Mouse (Mus musculus) heart, adult 18-20 months (tissue): ENCODE measurements around the gene Pcdh15. TPM values are rescaled to one million over a fixed set of nuclear protein-coding genes. Genes with fewer than 3 reads are reported as not detected.
A peak's percentile ranks its signal among the peaks of the same experiment; 100 is the strongest.

Experiments used
- DNase-seq, 2 experiments: peaks; one replicate each; pipeline ENCODE4 v3.0.0; 2021 to 2022; ENCODE audit warnings: mixed read lengths in 1 of 2
- total RNA-seq, 2 experiments: library from RNA; stranded (reverse); gene quantifications; 2 replicates each; pipeline ENCODE4 v1.2.3; 2021

The Pcdh15 gene
- total RNA-seq, 2 experiments from 2014 or later: 0.79 to 1.7 TPM

GRCm38 (mm10) chr10:73821657-73822583, 722.8 kb downstream of the Pcdh15 start:
- no peak for DNase-seq

- no peak for DNase-seq
Observed at GRCm38 (mm10) chr10:73823214-73823613, 724.1 kb downstream of the Pcdh15 start.

GRCm38 (mm10) chr10:73826354-73826753, 727.2 kb downstream of the Pcdh15 start:
- no peak for DNase-seq

GRCm38 (mm10) chr10:73828781-73829180, 729.6 kb downstream of the Pcdh15 start:
- DNase-seq: no peak

- no peak for DNase-seq
Observed at GRCm38 (mm10) chr10:73844998-73845397, 745.9 kb downstream of the Pcdh15 start.

- DNase-seq: no peak
Observed at GRCm38 (mm10) chr10:73862181-73862580, 763.0 kb downstream of the Pcdh15 start.

GRCm38 (mm10) chr10:73878055-73878728, 779.0 kb downstream of the Pcdh15 start:
- no peak for DNase-seq

GRCm38 (mm10) chr10:73878729-73879067, 779.6 kb downstream of the Pcdh15 start:
- DNase-seq: no peak

- no peak for DNase-seq
Observed at GRCm38 (mm10) chr10:73887771-73888170, 788.6 kb downstream of the Pcdh15 start.

GRCm38 (mm10) chr10:73892251-73892650, 793.1 kb downstream of the Pcdh15 start:
- DNase-seq: no peak

- no peak for DNase-seq
Observed at GRCm38 (mm10) chr10:73896086-73896607, 797.0 kb downstream of the Pcdh15 start.

GRCm38 (mm10) chr10:73899165-73899564, 800.0 kb downstream of the Pcdh15 start:
- DNase-seq: no peak

- DNase-seq: no peak
Observed at GRCm38 (mm10) chr10:73907626-73908025, 808.5 kb downstream of the Pcdh15 start.

GRCm38 (mm10) chr10:73908568-73908967, 809.4 kb downstream of the Pcdh15 start:
- DNase-seq: no peak

- DNase-seq: no peak
Observed at GRCm38 (mm10) chr10:73915170-73915569, 816.0 kb downstream of the Pcdh15 start.

- peak in 1 of 2 experiments; percentile 11 for DNase-seq
Observed at GRCm38 (mm10) chr10:73921579-73921978, 822.4 kb downstream of the Pcdh15 start.

GRCm38 (mm10) chr10:73928672-73929071, 829.5 kb downstream of the Pcdh15 start:
- no peak for DNase-seq

GRCm38 (mm10) chr10:73929718-73930117, 830.6 kb downstream of the Pcdh15 start:
- peak in 1 of 2 experiments; percentile 2 for DNase-seq

GRCm38 (mm10) chr10:73931185-73931584, 832.0 kb downstream of the Pcdh15 start:
- no peak for DNase-seq

- no peak for DNase-seq
Observed at GRCm38 (mm10) chr10:73931996-73932679, 833.0 kb downstream of the Pcdh15 start.

- DNase-seq: no peak
Observed at GRCm38 (mm10) chr10:73936121-73936520, 837.0 kb downstream of the Pcdh15 start.

GRCm38 (mm10) chr10:73938989-73939388, 839.8 kb downstream of the Pcdh15 start:
- DNase-seq: no peak

GRCm38 (mm10) chr10:73947799-73948198, 848.7 kb downstream of the Pcdh15 start:
- DNase-seq: no peak
